Mouse (Mus musculus) lung, postnatal 25 days (tissue): ENCODE measurements at regions not wholly inside any gene's neighbourhood (a gene's known extent, or its start where the extent isn't known, plus 50 kb on each side); places are given as distances from the start of the nearest gene placed in this dataset.

Source experiments
- DNase-seq: peaks from one replicate; pipeline ENCODE4 v3.0.0; 2022; ENCODE audit warnings: low spot score

GRCm38 (mm10) chr12:59304522-59304921, 85.0 kb upstream of the Fbxo33 start:
- no peak for DNase-seq
